Mouse (Mus musculus) bone marrow macrophage, adult 2 months (primary cell): Measurements from ENCODE around the gene Smim24.

ENCODE experiments used
- CTCF ChIP-seq: IDR thresholded peaks from 2 replicates; pipeline ENCODE4 v1.5.1; 2012; ENCODE audit warnings: low read depth, mild to moderate bottlenecking, low read length, moderate library complexity
- POLR2A ChIP-seq: IDR thresholded peaks from 2 replicates; pipeline ENCODE4 v1.6.1; 2012; ENCODE audit warnings: mild to moderate bottlenecking, low read depth, low read length, borderline replicate concordance

DNA sequence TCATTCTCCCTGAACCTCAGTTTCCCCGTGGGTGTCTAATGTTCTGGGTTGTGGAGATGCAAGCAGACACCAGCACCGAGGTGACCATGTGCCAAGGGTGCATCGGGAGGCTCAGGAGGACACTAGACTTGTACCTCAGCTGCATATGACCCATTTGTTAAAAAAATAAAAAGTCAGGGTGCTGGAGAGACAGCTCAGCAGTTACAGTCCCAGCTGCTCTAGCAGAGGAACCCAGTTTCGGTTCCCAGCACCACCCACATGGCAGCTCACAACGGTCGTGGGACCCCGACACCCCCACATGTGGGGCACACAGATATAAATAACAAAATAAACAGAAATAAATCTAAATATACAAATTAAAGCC lies 35.6 kb downstream of the Smim24 start:
- TF ChIP-seq CTCF (no peak), POLR2A (no peak)
